In genomic region chr4:154599977-154600376, GRCm38 (mm10) we compare ENCODE assay signal across 10 mouse cellular contexts. TPM values are rescaled to one million over a fixed set of nuclear protein-coding genes. Genes with fewer than 3 reads are reported as not detected.
A peak's percentile ranks its signal among the peaks of the same experiment; 100 is the strongest.
DNase-seq lines count a peak whose midpoint lies in the region; ATAC-seq lines count a peak whose summit lies in the region.
"Had no signal": no experiment of that assay in that cellular context is flagged by ENCODE, and none has a peak within 500 bp of the region (broad histone marks: within the 10 kb centered on the region; RNA-seq: fewer than 3 reads in every experiment).

No protein-coding gene starts in this region.

- DNase-seq in R1 (ENCODE audit: low read depth, low spot score): peak; percentile 83
- DNase-seq in embryonic facial prominence, embryonic 10.5 days (ENCODE audit: low spot score): peak; percentile 69
- DNase-seq in yolk sac, embryonic 10.5 days (ENCODE audit: low spot score): no peak
- DNase-seq in testis, postnatal 14 days (ENCODE audit: low spot score): no peak
- DNase-seq in testis, postnatal 10 days (ENCODE audit: low spot score): no peak
- DNase-seq: cerebellum, adult 8-10 months; lung, embryonic 14.5 days had no signal

- peak overlapping the region; percentile 82 for H3K27ac ChIP-seq in embryonic facial prominence, embryonic 10.5 days (replicated peaks)
- H3K27ac ChIP-seq in hindbrain, embryonic 15.5 days (replicated peaks): peak overlapping the region; percentile 74
- H3K27ac ChIP-seq in midbrain, embryonic 15.5 days: peak overlapping the region; percentile 35
- H3K27ac ChIP-seq: stomach, postnatal 0 days had no signal

- H3K36me3 ChIP-seq in embryonic facial prominence, embryonic 10.5 days (replicated peaks): peaks cover 3% of the 10 kb centered on the region; the same call in 1 of the 2 replicates
- no peaks in the 10 kb centered on the region for H3K36me3 ChIP-seq in hindbrain, embryonic 15.5 days
- H3K36me3 ChIP-seq in midbrain, embryonic 15.5 days (replicated peaks): no peaks in the 10 kb centered on the region

- no peak overlapping the region for H3K4me2 ChIP-seq in hindbrain, embryonic 15.5 days
- H3K4me2 ChIP-seq in midbrain, embryonic 15.5 days: no peak overlapping the region
- H3K4me2 ChIP-seq: lung, embryonic 14.5 days had no signal

- no peaks in the 10 kb centered on the region for H3K9me3 ChIP-seq in embryonic facial prominence, embryonic 10.5 days
- no peaks in the 10 kb centered on the region for H3K9me3 ChIP-seq in hindbrain, embryonic 15.5 days
- no peaks in the 10 kb centered on the region for H3K9me3 ChIP-seq in midbrain, embryonic 15.5 days

- peak; percentile 57 for ATAC-seq in hindbrain, embryonic 15.5 days (ENCODE audit: low FRiP score, low read depth)
- ATAC-seq in midbrain, embryonic 15.5 days (replicated peaks): 0 out of 2 replicates have a peak, but pooled peaks have one; percentile 18

- H3K9ac ChIP-seq in hindbrain, embryonic 15.5 days: no peak overlapping the region
- H3K9ac ChIP-seq in midbrain, embryonic 15.5 days: no peak overlapping the region
- H3K9ac ChIP-seq: lung, embryonic 14.5 days had no signal

- peaks cover 90% of the 10 kb centered on the region for H3K27me3 ChIP-seq in embryonic facial prominence, embryonic 10.5 days (replicated peaks; ENCODE audit: low read depth, poor library complexity, severe bottlenecking)
- H3K27me3 ChIP-seq in hindbrain, embryonic 15.5 days: no peaks in the 10 kb centered on the region; the same call in 1 of the 2 replicates
- H3K27me3 ChIP-seq in midbrain, embryonic 15.5 days (replicated peaks): no peaks in the 10 kb centered on the region

- 8% methylated on average over 10 of the region's 10 CpGs for WGBS in embryonic facial prominence, embryonic 10.5 days
- 12% methylated on average over 10 of the region's 10 CpGs for WGBS in hindbrain, embryonic 15.5 days
- 13% methylated on average over 10 of the region's 10 CpGs for WGBS in midbrain, embryonic 15.5 days

- peaks cover 98% of the 10 kb centered on the region for H3K4me1 ChIP-seq in embryonic facial prominence, embryonic 10.5 days
- peaks cover 52% of the 10 kb centered on the region for H3K4me1 ChIP-seq in hindbrain, embryonic 15.5 days (replicated peaks)
- H3K4me1 ChIP-seq in midbrain, embryonic 15.5 days: peaks cover 44% of the 10 kb centered on the region

- H3K4me3 ChIP-seq in embryonic facial prominence, embryonic 10.5 days: peak overlapping the region; percentile 27; the same call in 1 of the 2 replicates
- H3K4me3 ChIP-seq in hindbrain, embryonic 15.5 days: no peak overlapping the region
- no peak overlapping the region for H3K4me3 ChIP-seq in midbrain, embryonic 15.5 days

RNA-seq across cellular contexts. Expression of gene Prdm16, which starts 36.7 kb away (rescaled TPM):
- 33.9 and 44.5 TPM in 2 replicates for polyA plus RNA-seq in embryonic facial prominence, embryonic 10.5 days (2016; fragmentation: Nextera tagmentation; extraction: Ambion mirVana)
- polyA plus RNA-seq in hindbrain, embryonic 15.5 days (2015; fragmentation: Nextera tagmentation; extraction: Ambion mirVana): 14.0 and 16.2 TPM in 2 replicates
- 11.2 and 11.5 TPM in 2 replicates for polyA plus RNA-seq in midbrain, embryonic 15.5 days (2015; fragmentation: Nextera tagmentation; extraction: Ambion mirVana)

Comparison
In these comparisons a context has a peak if more than half of its experiments do, and no peak if none do; other contexts are left out.
1. DNase-seq: peak in R1 (single experiment) and embryonic facial prominence, embryonic 10.5 days (single experiment); none in yolk sac, embryonic 10.5 days (single experiment), testis, postnatal 14 days (single experiment) and testis, postnatal 10 days (single experiment).
2. Peak in every context shown above with its lines, with median percentiles within 50 percentile points of each other: H3K27ac ChIP-seq.